Mouse (Mus musculus) heart, adult 2 months (tissue): ENCODE data around the gene Ptch2. TPM values are rescaled to one million over a fixed set of nuclear protein-coding genes. Genes with fewer than 3 reads are reported as not detected.

Experiments used
- DNase-seq, 2 experiments: peaks; one replicate each; pipeline ENCODE4 v3.0.0; 2021
- H3K27ac ChIP-seq: fragments of 200-600 bp; 2 replicates; pipeline ENCODE4 v1.8.1; 2022
- H3K27me3 ChIP-seq: fragments of 200-500 bp; 2 replicates; pipeline ENCODE4 v1.6.1; 2012; ENCODE audit warnings: mild to moderate bottlenecking, low read length, inconsistent platforms, mixed read lengths; ENCODE audit not compliant: control insufficient read depth, insufficient read depth
- H3K36me3 ChIP-seq: fragments of 200-500 bp; 2 replicates; pipeline ENCODE4 v1.6.1; 2012; ENCODE audit warnings: low read length, inconsistent platforms; ENCODE audit not compliant: control insufficient read depth, insufficient read depth
- H3K4me1 ChIP-seq: fragments of 200-500 bp; 2 replicates; pipeline ENCODE4 v1.6.1; 2011; ENCODE audit warnings: low read length; ENCODE audit not compliant: control insufficient read depth, insufficient read depth
- H3K4me3 ChIP-seq: fragments of 200-600 bp; 2 replicates; pipeline ENCODE4 v1.8.1; 2022
- H3K79me2 ChIP-seq: fragments of 200-500 bp; replicated peaks from 2 replicates; pipeline ENCODE4 v1.6.1; 2012; ENCODE audit warnings: mild to moderate bottlenecking, inconsistent platforms, low read length, moderate library complexity, mixed read lengths; ENCODE audit not compliant: control insufficient read depth, insufficient read depth
- H3K9ac ChIP-seq: fragments of 200-500 bp; 2 replicates; pipeline ENCODE4 v1.6.1; 2012; ENCODE audit warnings: low read depth, mild to moderate bottlenecking, control low read depth, inconsistent platforms, low read length, mixed read lengths
- CTCF ChIP-seq: fragments of 200-600 bp; IDR thresholded peaks from 2 replicates; pipeline ENCODE4 v1.8.1; 2022; ENCODE audit warnings: antibody characterized with exemption, mild to moderate bottlenecking, moderate library complexity
- EP300 ChIP-seq: fragments of 200-500 bp; IDR thresholded peaks from 2 replicates; pipeline ENCODE4 v1.6.1; 2011; ENCODE audit warnings: low read depth, low read length, control low read depth; ENCODE audit not compliant: insufficient read depth
- POLR2A ChIP-seq: fragments of 200-500 bp; IDR thresholded peaks from 2 replicates; pipeline ENCODE4 v1.6.1; 2011; ENCODE audit warnings: mild to moderate bottlenecking, low read depth, low read length, control low read depth; ENCODE audit not compliant: insufficient read depth
- WGBS: fragments of 180-500 bp; shearing (Covaris S2); methylation state at CpG from one replicate; pipeline ENCODE4 v1.1.7; 2018; 5-methylcytosine and 5-hydroxymethylcytosine counted together
- intact Hi-C: fragments of 180-260 bp; cut with DNase I; formaldehyde crosslinking; loops from one replicate; pipeline ENCODE4 v1.15.1; 2025
- polyA plus RNA-seq: library from polyadenylated mRNA; depleted of rRNA; stranded (reverse); fragments of >200 nt; gene quantifications from 2 replicates; pipeline ENCODE4 v1.2.3, GENCODE M21; 2012
- total RNA-seq, 2 experiments: library from RNA; stranded (reverse); gene quantifications; 2 replicates each; pipeline ENCODE4 v1.2.3; 2021

Ptch2 gene
- total and polyA plus RNA-seq, 3 experiments: 0.70 to 2.4 (median 0.86) TPM

GRCm38 (mm10) chr4:117132794-117133143 is 36.9 kb downstream of the Ptch2 start:
- H3K4me3 ChIP-seq: peak overlapping the region; percentile 86
- H3K9ac ChIP-seq: peak overlapping the region; percentile 36

GRCm38 (mm10) chr4:117133366-117133796 is 37.5 kb downstream of the Ptch2 start:
- H3K4me1 ChIP-seq: peaks cover 9% of the 10 kb centered on the region
- no peak for DNase-seq
- H3K27me3 ChIP-seq: no peaks in the 10 kb centered on the region
- H3K9ac ChIP-seq: peak overlapping the region; percentile 83
- 1% methylated on average over 42 of the region's 42 CpGs for WGBS
- H3K27ac ChIP-seq: peak overlapping the region; percentile 78
- TF ChIP-seq EP300 (no peak), POLR2A (no peak), CTCF (no peak)
- H3K4me3 ChIP-seq: peak overlapping the region; percentile 86
- H3K79me2 ChIP-seq: no peaks in the 10 kb centered on the region
- no peaks in the 10 kb centered on the region for H3K36me3 ChIP-seq
- intact Hi-C loops: no loop called here

More at GRCm38 (mm10) chr4:117132794-117133143, 36.9 kb downstream of the Ptch2 start:
- 47% methylated on average over 11 of the region's 11 CpGs for WGBS
- H3K27ac ChIP-seq: no peak overlapping the region
- no peaks in the 10 kb centered on the region for H3K36me3 ChIP-seq
- H3K4me1 ChIP-seq: peaks cover 9% of the 10 kb centered on the region
- no peak for DNase-seq
- no peaks in the 10 kb centered on the region for H3K79me2 ChIP-seq
- no peaks in the 10 kb centered on the region for H3K27me3 ChIP-seq
- no peak for TF ChIP-seq POLR2A
- no peak for TF ChIP-seq CTCF
- no peak for TF ChIP-seq EP300
- intact Hi-C loops: no loop called here

- TF ChIP-seq EP300 (peak; percentile 68; the same call in 1 of the 2 replicates), CTCF (0 out of 2 replicates have a peak, but pooled peaks have one; percentile 9), POLR2A (peak; percentile 82)
- Histone ChIP-seq H3K4me3 (peak within 1 kb of the TSS; percentile 86), H3K4me1 (peaks cover 9% of the 10 kb centered on the region), H3K27ac (peak within 1 kb of the TSS; percentile 78), H3K9ac (peak within 1 kb of the TSS; percentile 83), H3K79me2 (no peaks in the 10 kb centered on the region), H3K36me3 (no peaks in the 10 kb centered on the region), H3K27me3 (no peaks in the 10 kb centered on the region)
- intact Hi-C loops: loop anchor here (2.0 kb wide), 1 partner anchor 139 kb away; the partner anchor contains the start of genes Hectd3 and Urod
- 2% methylated on average over 48 of the region's 48 CpGs for WGBS
- DNase-seq: peak; percentile 97 to 99
These were observed 38.1 kb downstream of the Ptch2 start, which contains the start of gene Plk3 for GRCm38 (mm10) chr4:117133817-117134600. Plk3 (minus strand) TSS chr4:117133963.

GRCm38 (mm10) chr4:117134601-117134995 is 38.7 kb downstream of the Ptch2 start:
- WGBS: 34% methylated on average over 2 of the region's 2 CpGs
- intact Hi-C loops: loop anchor here (2.0 kb wide), 1 partner anchor 140 kb away; the partner anchor contains the start of genes Hectd3 and Urod
- H3K9ac ChIP-seq: no peak overlapping the region
- no peaks in the 10 kb centered on the region for H3K27me3 ChIP-seq
- no peaks in the 10 kb centered on the region for H3K79me2 ChIP-seq
- peak in 1 of 2 experiments; percentile 15 for DNase-seq
- no peak overlapping the region for H3K4me3 ChIP-seq
- TF ChIP-seq EP300: no peak
- no peak for TF ChIP-seq CTCF
- no peak for TF ChIP-seq POLR2A
- H3K27ac ChIP-seq: no peak overlapping the region
- peaks cover 9% of the 10 kb centered on the region for H3K4me1 ChIP-seq
- no peaks in the 10 kb centered on the region for H3K36me3 ChIP-seq

GRCm38 (mm10) chr4:117136034-117136433 is 40.2 kb downstream of the Ptch2 start:
- 49% methylated on average over 8 of the region's 8 CpGs for WGBS
- Histone ChIP-seq H3K36me3 (no peaks in the 10 kb centered on the region), H3K4me1 (peaks cover 9% of the 10 kb centered on the region), H3K27ac (no peak overlapping the region), H3K4me3 (no peak overlapping the region), H3K27me3 (no peaks in the 10 kb centered on the region), H3K79me2 (no peaks in the 10 kb centered on the region), H3K9ac (no peak overlapping the region)
- DNase-seq: no peak
- TF ChIP-seq EP300: no peak
- no peak for TF ChIP-seq POLR2A
- no peak for TF ChIP-seq CTCF
- intact Hi-C loops: loop anchor here (2.0 to 5.0 kb wide), 3 partner anchors 15 to 39 kb away; partner anchors contain the start of gene Ptch2
